Mouse (Mus musculus): ENCODE results near the gene Padi2. TPM values are rescaled to one million over a fixed set of nuclear protein-coding genes. Genes with fewer than 3 reads are reported as not detected.

Gene Padi2
- polyA plus RNA-seq, 1 experiment = 2.4 TPM

- TF ChIP-seq TAL1 (IDR thresholded peaks at IDR 0.05; ENCODE audit: low read length) = no peak
- TF ChIP-seq GATA1 (IDR thresholded peaks at IDR 0.05; ENCODE audit: low read length) = no peak
- no peak overlapping the region for H3K4me3 ChIP-seq (replicated peaks)
- H3K36me3 ChIP-seq (ENCODE audit: control insufficient read depth) = no peaks in the 10 kb centered on the region
- H3K27me3 ChIP-seq (ENCODE audit: control insufficient read depth) = peaks cover 79% of the 10 kb centered on the region
- peaks cover 44% of the 10 kb centered on the region for H3K4me1 ChIP-seq (ENCODE audit: control insufficient read depth)
- peaks cover 7% of the 10 kb centered on the region for H3K9me3 ChIP-seq (ENCODE audit: control insufficient read depth, low read length)
These were observed 36.2 kb upstream of the Padi2 start for GRCm38 (mm10) chr4:140869945-140870344.

GRCm38 (mm10) chr4:140870876-140871275 is 35.3 kb upstream of the Padi2 start:
- H3K4me3 ChIP-seq (replicated peaks) = no peak overlapping the region
- no peaks in the 10 kb centered on the region for H3K36me3 ChIP-seq (ENCODE audit: control insufficient read depth)
- peaks cover 77% of the 10 kb centered on the region for H3K27me3 ChIP-seq (ENCODE audit: control insufficient read depth)
- peaks cover 7% of the 10 kb centered on the region for H3K9me3 ChIP-seq (ENCODE audit: control insufficient read depth, low read length)
- no peak for TF ChIP-seq TAL1 (IDR thresholded peaks at IDR 0.05; ENCODE audit: low read length)
- no peak for TF ChIP-seq GATA1 (IDR thresholded peaks at IDR 0.05; ENCODE audit: low read length)
- H3K4me1 ChIP-seq (ENCODE audit: control insufficient read depth) = peaks cover 40% of the 10 kb centered on the region

- TF ChIP-seq GATA1 (IDR thresholded peaks at IDR 0.05; ENCODE audit: low read length) = no peak
- TF ChIP-seq TAL1 (IDR thresholded peaks at IDR 0.05; ENCODE audit: low read length) = no peak
These were observed 34.8 kb upstream of the Padi2 start for GRCm38 (mm10) chr4:140871376-140871775.

GRCm38 (mm10) chr4:140871851-140872685 is 34.1 kb upstream of the Padi2 start:
- TF ChIP-seq GATA1 (IDR thresholded peaks at IDR 0.05; ENCODE audit: low read length) (no peak), TAL1 (IDR thresholded peaks at IDR 0.05; ENCODE audit: low read length) (no peak)
- peaks cover 7% of the 10 kb centered on the region for H3K9me3 ChIP-seq (ENCODE audit: control insufficient read depth, low read length)
- H3K36me3 ChIP-seq (ENCODE audit: control insufficient read depth) = no peaks in the 10 kb centered on the region
- H3K4me1 ChIP-seq (ENCODE audit: control insufficient read depth) = peaks cover 32% of the 10 kb centered on the region
- H3K4me3 ChIP-seq (replicated peaks) = no peak overlapping the region
- peaks cover 77% of the 10 kb centered on the region for H3K27me3 ChIP-seq (ENCODE audit: control insufficient read depth)

More at GRCm38 (mm10) chr4:140871376-140871775, 34.8 kb upstream of the Padi2 start:
- Histone ChIP-seq H3K9me3 (ENCODE audit: control insufficient read depth, low read length) (peaks cover 7% of the 10 kb centered on the region), H3K4me1 (ENCODE audit: control insufficient read depth) (peaks cover 37% of the 10 kb centered on the region), H3K27me3 (ENCODE audit: control insufficient read depth) (peaks cover 76% of the 10 kb centered on the region), H3K4me3 (replicated peaks) (no peak overlapping the region), H3K36me3 (ENCODE audit: control insufficient read depth) (no peaks in the 10 kb centered on the region)

GRCm38 (mm10) chr4:140872686-140872992 is 33.5 kb upstream of the Padi2 start:
- H3K4me3 ChIP-seq (replicated peaks) = no peak overlapping the region
- no peaks in the 10 kb centered on the region for H3K36me3 ChIP-seq (ENCODE audit: control insufficient read depth)
- peaks cover 81% of the 10 kb centered on the region for H3K27me3 ChIP-seq (ENCODE audit: control insufficient read depth)
- peaks cover 31% of the 10 kb centered on the region for H3K4me1 ChIP-seq (ENCODE audit: control insufficient read depth)
- peaks cover 7% of the 10 kb centered on the region for H3K9me3 ChIP-seq (ENCODE audit: control insufficient read depth, low read length)
- TF ChIP-seq TAL1 (IDR thresholded peaks at IDR 0.05; ENCODE audit: low read length) (no peak), GATA1 (IDR thresholded peaks at IDR 0.05; ENCODE audit: low read length) (no peak)

GRCm38 (mm10) chr4:140873011-140873410 is 33.1 kb upstream of the Padi2 start:
- Histone ChIP-seq H3K9me3 (ENCODE audit: control insufficient read depth, low read length) (peaks cover 7% of the 10 kb centered on the region), H3K4me1 (ENCODE audit: control insufficient read depth) (peaks cover 27% of the 10 kb centered on the region), H3K4me3 (replicated peaks) (no peak overlapping the region), H3K36me3 (ENCODE audit: control insufficient read depth) (no peaks in the 10 kb centered on the region), H3K27me3 (ENCODE audit: control insufficient read depth) (peaks cover 79% of the 10 kb centered on the region)
- TF ChIP-seq TAL1 (IDR thresholded peaks at IDR 0.05; ENCODE audit: low read length) (no peak), GATA1 (IDR thresholded peaks at IDR 0.05; ENCODE audit: low read length) (no peak)

GRCm38 (mm10) chr4:140876161-140876560 is 30.0 kb upstream of the Padi2 start:
- Histone ChIP-seq H3K4me3 (replicated peaks) (no peak overlapping the region), H3K27me3 (ENCODE audit: control insufficient read depth) (peaks cover 53% of the 10 kb centered on the region), H3K36me3 (ENCODE audit: control insufficient read depth) (no peaks in the 10 kb centered on the region), H3K4me1 (ENCODE audit: control insufficient read depth) (peaks cover 28% of the 10 kb centered on the region), H3K9me3 (ENCODE audit: control insufficient read depth, low read length) (peaks cover 7% of the 10 kb centered on the region)
- TF ChIP-seq TAL1 (IDR thresholded peaks at IDR 0.05; ENCODE audit: low read length) (no peak), GATA1 (IDR thresholded peaks at IDR 0.05; ENCODE audit: low read length) (no peak)

- no peak overlapping the region for H3K4me3 ChIP-seq (replicated peaks)
- no peaks in the 10 kb centered on the region for H3K36me3 ChIP-seq (ENCODE audit: control insufficient read depth)
- TF ChIP-seq GATA1 (IDR thresholded peaks at IDR 0.05; ENCODE audit: low read length) (no peak), TAL1 (IDR thresholded peaks at IDR 0.05; ENCODE audit: low read length) (no peak)
- H3K27me3 ChIP-seq (ENCODE audit: control insufficient read depth) = peaks cover 48% of the 10 kb centered on the region
- peaks cover 9% of the 10 kb centered on the region for H3K9me3 ChIP-seq (ENCODE audit: control insufficient read depth, low read length)
- peaks cover 26% of the 10 kb centered on the region for H3K4me1 ChIP-seq (ENCODE audit: control insufficient read depth)
These were observed 29.5 kb upstream of the Padi2 start for GRCm38 (mm10) chr4:140876681-140877080.

GRCm38 (mm10) chr4:140877441-140877840 is 28.7 kb upstream of the Padi2 start:
- Histone ChIP-seq H3K9me3 (ENCODE audit: control insufficient read depth, low read length) (peaks cover 17% of the 10 kb centered on the region), H3K4me3 (replicated peaks) (no peak overlapping the region), H3K36me3 (ENCODE audit: control insufficient read depth) (no peaks in the 10 kb centered on the region), H3K4me1 (ENCODE audit: control insufficient read depth) (peaks cover 18% of the 10 kb centered on the region), H3K27me3 (ENCODE audit: control insufficient read depth) (peaks cover 44% of the 10 kb centered on the region)
- TF ChIP-seq TAL1 (IDR thresholded peaks at IDR 0.05; ENCODE audit: low read length) (no peak), GATA1 (IDR thresholded peaks at IDR 0.05; ENCODE audit: low read length) (no peak)
